Mouse (Mus musculus) c-Kit-positive CD71-positive TER-119-positive erythroid progenitor cells, embryonic 14.5 days (primary cell): ENCODE measurements around the gene Lalba.
"Not testable (repeated sequence)": the region's sequence is repeated elsewhere in the genome, so short reads cannot be mapped to it uniquely, and the experiment has no call there.

Experiments
- DNase-seq: peaks from one replicate; pipeline ENCODE4 v3.0.0-alpha.2; 2013; ENCODE audit warnings: low spot score

Lalba gene

DNA sequence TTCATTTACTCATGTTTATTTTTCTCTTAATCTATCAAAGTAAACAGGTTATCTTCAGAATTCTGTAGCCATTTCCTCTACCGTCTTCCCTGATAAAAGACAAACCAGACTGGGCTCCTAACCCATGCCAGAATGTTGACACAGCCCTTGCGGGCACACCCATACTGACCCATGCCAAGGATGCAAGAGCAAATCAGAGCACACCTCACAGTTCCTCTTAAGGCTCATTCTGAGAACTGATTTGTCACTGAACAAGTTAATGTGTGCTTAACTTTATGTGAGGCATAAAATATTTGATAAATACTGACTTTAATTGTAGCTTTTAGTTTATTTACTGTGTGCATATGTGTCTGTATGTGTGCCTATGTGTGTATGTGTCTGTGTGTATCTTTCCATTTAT, 8.8 kb upstream of the Lalba start:
- no peak for DNase-seq

DNA sequence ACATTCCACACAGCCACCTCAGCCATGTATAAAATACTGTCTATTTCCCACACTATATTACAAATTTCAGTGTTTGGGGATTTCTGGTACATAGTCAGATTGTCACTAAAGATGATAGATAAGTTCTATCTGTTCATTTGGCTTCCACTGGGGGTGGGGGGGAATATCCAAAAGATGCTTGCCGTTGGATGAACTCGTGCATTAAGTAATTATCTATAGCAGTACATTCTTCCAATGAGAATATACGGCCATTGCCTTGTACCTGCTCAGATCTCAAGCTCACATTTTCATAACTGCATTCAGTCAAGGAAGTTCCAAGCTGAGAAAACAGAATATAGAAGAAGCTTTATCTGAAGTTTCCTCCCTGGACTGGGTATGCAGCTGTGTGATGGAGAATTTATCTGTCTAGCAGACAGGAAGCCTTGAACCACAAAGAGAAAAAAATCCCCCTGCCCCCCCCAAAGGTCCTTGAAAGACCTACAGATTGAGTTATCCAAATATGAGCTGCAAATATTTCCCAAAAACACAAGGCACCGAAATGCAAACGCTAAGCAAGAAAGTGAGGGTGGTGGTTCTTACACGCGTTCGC, 4.0 kb upstream of the Lalba start:
- DNase-seq = no peak

DNA sequence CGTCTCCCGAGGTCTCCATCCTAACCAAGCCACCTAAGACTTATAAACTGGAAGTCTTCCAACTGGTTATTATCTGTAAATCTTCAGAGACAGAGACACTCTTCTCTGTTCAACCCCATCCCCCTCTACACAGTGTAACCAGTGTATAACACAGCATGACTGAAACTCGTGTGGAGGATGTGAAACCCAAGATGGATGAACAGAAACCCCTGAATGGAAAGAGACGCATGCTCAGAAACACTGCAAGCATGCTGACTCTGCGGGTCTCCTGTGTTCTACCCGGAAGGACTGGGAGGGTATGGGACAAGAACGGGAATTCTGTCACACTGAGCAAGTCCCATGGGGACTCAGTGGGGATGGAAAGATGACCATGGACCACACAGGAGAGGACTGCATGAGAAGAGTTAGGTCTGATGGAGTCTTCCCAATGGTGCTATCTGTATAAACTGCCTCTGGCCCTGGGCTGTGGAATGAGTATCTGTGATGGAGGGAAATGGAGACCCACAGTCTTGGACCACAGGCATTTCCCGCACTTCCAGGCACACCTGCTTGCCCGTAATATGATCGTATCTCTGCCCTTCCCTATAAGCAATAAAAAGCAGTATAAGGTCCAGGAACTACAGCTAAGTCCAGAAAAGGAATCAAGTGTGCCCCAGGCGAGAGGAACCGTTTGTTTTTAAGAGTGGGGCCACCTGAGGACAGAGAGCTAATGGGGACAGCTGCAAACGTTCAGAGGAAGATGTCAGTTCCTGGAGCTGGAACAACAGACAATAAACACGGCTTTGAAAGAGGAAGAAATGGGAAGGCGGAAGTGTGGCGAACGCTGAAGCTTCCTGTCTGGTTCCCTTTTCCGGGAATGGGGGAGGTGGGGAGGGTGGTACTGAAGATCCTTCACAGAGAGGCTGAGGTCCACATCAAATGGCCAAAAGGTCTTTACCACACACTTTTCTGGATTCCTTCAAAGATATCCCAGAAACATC, 1.7 kb upstream of the Lalba start:
- DNase-seq = no peak

DNA sequence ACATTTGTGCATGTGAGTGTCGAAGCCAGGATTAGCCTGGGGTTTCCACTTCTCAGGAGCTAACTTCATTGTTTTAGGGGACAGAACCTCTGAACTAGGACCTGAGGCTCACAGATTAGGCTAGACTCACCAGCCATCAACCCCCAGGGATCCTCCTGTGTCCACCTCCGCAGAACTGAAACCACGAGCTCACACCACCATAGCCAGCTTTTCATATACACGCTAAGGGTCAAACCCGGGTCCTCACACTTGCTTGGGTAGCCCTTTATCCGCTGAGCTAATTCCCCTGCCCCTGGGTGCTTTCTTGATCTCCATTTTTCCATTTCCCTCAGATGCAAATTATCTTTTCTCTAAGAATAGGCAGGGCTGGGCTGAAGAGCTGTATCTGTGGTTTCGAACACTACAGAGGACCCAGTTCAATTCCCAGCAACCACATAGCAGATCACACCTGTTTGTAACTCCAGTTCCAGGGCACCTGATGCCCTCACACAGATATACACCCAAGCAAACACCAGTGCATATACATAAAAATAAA, 2.9 kb downstream of the Lalba start:
- no peak for DNase-seq

DNA sequence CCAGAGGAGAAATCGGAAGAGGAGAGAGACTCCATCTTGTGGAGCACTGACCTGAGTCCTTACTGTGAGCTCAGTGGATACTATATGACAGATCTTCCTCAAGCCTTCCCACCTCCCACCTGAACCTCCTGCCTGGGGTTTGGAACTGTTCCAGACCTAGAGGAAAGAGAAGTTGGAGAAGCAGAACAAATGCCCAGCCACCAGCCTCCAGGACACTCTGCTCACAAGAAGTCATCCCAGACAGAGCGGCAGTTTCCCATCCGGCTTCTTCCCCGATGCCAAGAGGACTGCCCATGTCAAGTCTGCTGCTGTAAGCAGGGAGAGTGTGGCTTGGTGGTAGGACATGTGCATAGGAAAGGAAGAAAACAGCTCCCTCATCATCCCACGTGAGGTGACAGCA, 6.2 kb downstream of the Lalba start:
- DNase-seq = no peak

DNA sequence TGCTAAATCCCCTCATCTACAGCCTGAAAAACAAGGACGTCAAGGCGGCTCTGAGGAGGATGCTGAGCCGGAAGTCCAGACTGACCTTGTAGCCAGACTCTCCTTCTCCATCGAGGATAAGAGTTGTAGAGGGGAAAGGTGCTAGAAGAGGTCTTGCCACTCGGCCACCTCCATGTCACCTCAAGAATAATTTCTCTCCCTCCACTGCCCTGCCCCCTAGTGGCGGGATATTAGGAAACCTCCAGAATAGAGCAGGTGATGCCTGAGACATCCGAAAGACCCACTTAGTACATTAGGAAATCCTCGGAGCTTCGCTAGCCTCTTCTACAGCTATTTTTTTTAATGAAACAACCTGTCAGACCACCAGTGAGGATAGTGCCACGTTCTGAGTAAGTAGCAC, 7.1 kb downstream of the Lalba start:
- DNase-seq = peak; percentile 24

DNA sequence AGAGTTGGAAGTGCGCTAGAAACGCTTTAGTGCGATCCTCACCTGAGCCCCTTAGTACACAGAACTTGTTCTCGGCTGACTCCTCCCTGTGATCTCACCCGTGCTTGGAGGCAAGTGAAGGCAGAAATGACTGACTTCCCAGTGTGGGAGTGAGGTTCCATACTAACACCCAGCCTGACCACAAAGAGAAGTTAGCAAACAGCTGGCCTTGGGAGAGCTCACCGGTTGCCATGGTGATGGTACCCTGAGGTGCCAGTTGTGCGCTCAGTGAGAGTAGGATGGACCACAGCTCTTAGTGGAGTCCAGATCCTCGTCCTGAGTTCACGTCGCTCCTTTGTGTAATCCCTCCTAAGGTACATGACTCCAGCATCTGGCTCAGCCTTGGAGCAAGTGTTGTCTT, 7.6 kb downstream of the Lalba start:
- no peak for DNase-seq

DNA sequence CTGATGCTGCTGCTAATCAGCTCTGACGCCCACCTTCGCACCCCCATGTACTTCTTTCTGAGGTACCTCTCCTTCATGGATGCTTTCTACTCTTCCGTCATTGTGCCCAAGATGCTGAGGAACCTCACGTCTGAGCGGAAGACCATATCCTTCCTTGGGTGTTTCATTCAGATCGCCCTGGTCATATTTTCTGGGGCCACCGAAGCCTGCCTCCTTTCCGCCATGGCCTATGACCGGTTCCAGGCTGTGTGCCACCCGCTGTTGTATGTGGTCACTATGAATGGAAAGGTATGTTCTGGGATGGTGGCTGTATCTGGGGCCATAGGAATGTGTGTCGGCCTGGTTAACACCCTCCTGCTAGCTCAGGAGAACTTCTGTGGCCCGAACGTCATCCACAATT, 11.0 kb downstream of the Lalba start:
- DNase-seq = no peak

DNA sequence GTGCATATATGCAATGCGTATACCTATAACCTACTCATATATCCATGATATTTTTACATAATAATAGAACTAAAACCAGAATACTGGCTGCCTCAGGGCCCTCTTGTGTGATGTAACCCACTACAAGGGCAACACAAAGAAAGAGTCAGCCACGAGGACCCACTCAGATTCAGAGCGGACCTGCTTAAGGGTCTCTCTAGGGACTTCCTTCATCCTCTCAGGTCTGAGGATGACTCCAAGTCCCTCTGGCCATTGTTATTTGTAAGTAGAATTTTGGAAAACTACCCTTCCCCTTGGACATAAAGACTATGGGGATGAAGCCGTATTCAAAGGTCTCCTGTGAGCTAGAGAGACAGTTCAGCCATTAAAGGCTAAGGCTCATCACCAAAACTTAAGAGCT, 12.9 kb downstream of the Lalba start, which contains the start of gene OR5BS1P:
Gene OR5BS1P, plus strand, starts transcription at position 301 of the 400 bp plus-strand sequence.
- no peak for DNase-seq

DNA sequence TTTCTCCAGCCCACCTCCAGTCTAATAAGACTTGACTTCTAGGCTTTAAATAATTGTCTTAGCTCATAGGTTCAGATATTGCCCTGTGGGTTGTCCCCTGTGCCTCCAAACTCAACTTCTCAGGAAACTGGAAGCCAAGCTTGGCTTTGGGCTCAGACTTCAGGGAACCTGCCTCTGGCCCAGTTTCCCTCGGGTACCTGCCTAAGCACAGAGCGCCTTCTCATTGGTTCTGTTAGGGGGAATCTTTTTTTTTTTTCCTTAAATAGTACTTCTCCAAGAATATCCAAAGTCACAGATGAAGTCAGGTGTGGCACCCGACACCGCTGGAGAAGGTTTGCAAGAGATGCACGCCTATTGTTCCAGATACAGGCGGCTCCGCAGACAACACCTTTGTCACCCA, 30.2 kb downstream of the Lalba start, which contains the start of gene Olfr281:
Gene Olfr281, plus strand, starts transcription at position 301 of the 400 bp plus-strand sequence.
- no peak for DNase-seq

DNA sequence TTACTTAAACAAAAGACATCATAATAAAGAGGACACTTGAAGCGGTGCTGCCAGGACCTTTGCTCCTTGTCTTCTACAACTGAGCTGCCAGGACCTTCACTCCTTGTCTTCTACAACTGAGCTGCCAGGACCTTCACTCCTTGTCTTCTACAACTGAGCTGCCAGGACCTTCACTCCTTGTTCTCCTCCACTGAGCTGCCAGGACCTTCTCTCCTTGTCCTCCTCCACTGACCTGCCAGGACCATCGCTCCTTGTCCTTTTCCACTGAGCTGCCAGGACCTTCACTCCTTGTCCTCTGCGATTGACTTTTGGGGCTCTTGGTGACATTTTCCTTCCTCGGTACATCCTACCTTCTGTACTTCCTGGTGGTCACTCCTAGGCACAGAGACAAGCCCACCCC, 34.0 kb downstream of the Lalba start:
- DNase-seq = no peak

DNA sequence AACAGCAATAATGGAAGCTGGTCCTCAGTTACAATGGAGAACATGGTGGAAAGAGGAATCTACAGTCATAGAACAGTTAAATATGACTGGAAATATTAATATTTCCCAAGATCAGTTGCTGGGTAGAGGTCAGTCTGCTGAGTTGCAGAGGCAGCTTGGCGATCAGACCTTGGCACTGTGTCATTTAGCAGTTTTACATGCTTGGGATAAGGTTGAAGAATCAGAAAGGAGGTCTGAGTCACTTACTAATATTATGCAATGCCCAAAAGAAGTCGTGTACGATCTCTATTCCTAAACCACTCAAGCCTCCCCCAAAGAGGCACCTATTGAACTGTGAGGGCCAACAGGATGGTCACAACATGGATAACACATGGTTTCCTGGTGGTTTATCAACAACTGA, 38.0 kb downstream of the Lalba start:
- no peak for DNase-seq

DNA sequence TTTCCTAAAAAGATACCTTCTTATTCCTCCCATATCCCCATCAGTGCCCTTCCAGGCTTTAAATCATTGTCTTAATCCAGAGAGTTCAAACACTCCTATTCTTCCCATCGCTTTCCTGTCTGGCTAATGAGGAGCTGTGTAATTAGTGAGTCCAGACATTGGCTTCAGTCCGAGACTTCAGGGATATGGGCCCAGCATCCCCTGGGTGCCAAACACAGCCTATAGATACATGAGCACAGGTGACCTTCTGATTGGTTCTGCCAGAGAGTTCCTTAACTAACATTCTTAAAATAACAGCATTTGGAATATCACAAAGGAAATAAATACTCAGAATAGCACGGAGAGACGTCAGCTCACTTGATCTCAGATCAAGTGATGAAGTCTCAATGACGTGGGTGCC, 51.6 kb downstream of the Lalba start, which contains the start of gene Olfr282:
Gene Olfr282, plus strand, starts transcription at position 301 of the 400 bp plus-strand sequence.
- not testable (repeated sequence) for DNase-seq
